1 mouse cellular context compared by ENCODE assay signal in the genomic region with DNA sequence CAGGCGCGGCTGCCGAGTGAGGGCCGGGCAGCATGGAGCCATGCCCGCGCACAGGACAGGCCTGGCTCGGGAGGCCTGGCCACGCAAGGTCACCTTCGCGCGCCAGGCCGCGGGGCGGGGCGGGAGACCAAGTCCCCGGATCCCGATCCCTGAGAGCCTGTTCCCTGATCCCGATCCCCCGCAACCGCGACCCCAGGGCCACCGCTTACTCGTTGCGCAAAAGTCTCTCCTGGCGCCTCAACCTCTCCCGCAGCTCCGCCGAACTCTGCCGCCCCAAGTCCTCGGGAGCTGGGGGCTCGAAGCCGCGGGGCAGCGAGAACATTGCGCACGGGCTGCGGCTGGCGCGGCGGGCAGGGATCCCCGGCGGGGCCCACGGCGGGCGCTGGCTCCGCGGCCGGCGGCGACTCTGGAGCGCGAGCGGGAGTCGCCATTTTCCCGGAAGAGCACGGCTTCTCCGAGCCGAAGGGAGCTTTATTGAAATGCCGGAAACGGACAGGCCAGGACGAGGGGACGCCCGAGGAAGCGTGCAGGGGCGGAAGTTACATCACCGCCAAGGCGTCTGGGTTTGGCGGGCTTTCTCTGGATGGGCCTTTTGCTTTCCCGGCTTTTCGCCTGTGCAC.
TF ChIP-seq lines count a peak whose summit lies in the region.

A gene (minus strand): TSS at position 461 of the 620 bp plus-strand sequence.

TF ChIP-seq in CH12.LX, 34 proteins besides CTCF, POLR2A, EP300 and RAD21 (continued from another document):
- TF ChIP-seq ETS1 (conservative IDR thresholded peaks at IDR 0.05; ENCODE audit: low read depth, low read length) = peak; percentile 78
- peak; percentile 77 for TF ChIP-seq IRF4 (IDR thresholded peaks at IDR 0.05; ENCODE audit: low read depth, low read length)
- TF ChIP-seq TCF12 (IDR thresholded peaks at IDR 0.05; ENCODE audit: low read depth, low read length) = peak; percentile 95
- no peak for TF ChIP-seq CHD1 (IDR thresholded peaks at IDR 0.05; ENCODE audit: low read depth, low read length)
- peak; percentile 89 for TF ChIP-seq TBP (conservative IDR thresholded peaks at IDR 0.05; ENCODE audit: low read depth, low read length)
- peak; percentile 54 for TF ChIP-seq NRF1 (IDR thresholded peaks at IDR 0.05; ENCODE audit: low read depth, low read length)
- TF ChIP-seq JUN (IDR thresholded peaks at IDR 0.05; ENCODE audit: insufficient read depth, low read depth, low read length) = peak; percentile 81
- TF ChIP-seq ELF1 (IDR thresholded peaks at IDR 0.05; ENCODE audit: low read depth, low read length) = peak; percentile 98
- TF ChIP-seq HCFC1 (IDR thresholded peaks at IDR 0.05; ENCODE audit: low read depth, low read length) = peak; percentile 88
- TF ChIP-seq MAZ (IDR thresholded peaks at IDR 0.05; ENCODE audit: low read depth, low read length) = no peak
- no peak for TF ChIP-seq ZC3H11A (IDR thresholded peaks at IDR 0.05; ENCODE audit: low read depth, low read length)
- peak; percentile 96 for TF ChIP-seq KAT2A (IDR thresholded peaks at IDR 0.05; ENCODE audit: insufficient replicate concordance, low read length)
- no peak for TF ChIP-seq USF1 (IDR thresholded peaks at IDR 0.05; ENCODE audit: low read depth, low read length)
- peak; percentile 99 for TF ChIP-seq E2F4 (IDR thresholded peaks at IDR 0.05; ENCODE audit: insufficient replicate concordance, low read depth, low read length)
- TF ChIP-seq JUND (conservative IDR thresholded peaks at IDR 0.05; ENCODE audit: low read depth, low read length) = peak; percentile 78
- TF ChIP-seq MAFK (IDR thresholded peaks at IDR 0.05; ENCODE audit: insufficient replicate concordance, low read length) = no peak
